Mouse (Mus musculus) large intestine, adult 2 months (tissue): ENCODE results near the gene Stk32c. TPM values are rescaled to one million over a fixed set of nuclear protein-coding genes. Genes with fewer than 3 reads are reported as not detected.

Experiments
- DNase-seq: peaks from one replicate; pipeline ENCODE4 v3.0.0-alpha.2; 2012; ENCODE audit warnings: low read depth, low spot score
- WGBS: fragments of 180-500 bp; shearing (Covaris S2); methylation state at CpG from one replicate; pipeline ENCODE4 v1.1.7; 2018; 5-methylcytosine and 5-hydroxymethylcytosine counted together
- polyA plus RNA-seq: library from polyadenylated mRNA; depleted of rRNA; stranded (reverse); fragments of >200 nt; gene quantifications from 2 replicates; pipeline ENCODE4 v1.2.3, GENCODE M21; 2012

The Stk32c gene
- polyA plus RNA-seq, 1 experiment = 2.7 TPM

DNA sequence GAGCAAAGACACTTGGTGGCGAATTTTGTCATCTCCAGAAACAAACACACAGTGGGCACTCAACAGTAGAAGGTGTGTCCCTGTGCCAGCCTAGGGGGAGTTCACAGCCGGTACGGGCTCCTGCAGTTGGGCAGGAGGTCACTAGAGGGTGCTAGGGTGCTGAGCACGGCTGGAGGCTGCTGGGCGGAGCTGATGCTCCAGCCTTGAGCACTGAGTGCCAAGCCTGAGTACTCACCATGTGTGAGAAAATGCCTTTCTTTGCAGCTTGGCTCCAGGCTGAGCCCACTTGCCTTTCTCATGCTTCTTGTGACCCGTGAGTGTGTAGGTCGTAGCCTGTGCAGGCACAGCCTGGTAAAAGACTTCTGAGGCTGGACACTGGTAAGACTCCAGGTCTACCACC is 20.6 kb upstream of the Stk32c start:
- DNase-seq = no peak
- WGBS = 2% methylated on average over 7 of the region's 7 CpGs

DNA sequence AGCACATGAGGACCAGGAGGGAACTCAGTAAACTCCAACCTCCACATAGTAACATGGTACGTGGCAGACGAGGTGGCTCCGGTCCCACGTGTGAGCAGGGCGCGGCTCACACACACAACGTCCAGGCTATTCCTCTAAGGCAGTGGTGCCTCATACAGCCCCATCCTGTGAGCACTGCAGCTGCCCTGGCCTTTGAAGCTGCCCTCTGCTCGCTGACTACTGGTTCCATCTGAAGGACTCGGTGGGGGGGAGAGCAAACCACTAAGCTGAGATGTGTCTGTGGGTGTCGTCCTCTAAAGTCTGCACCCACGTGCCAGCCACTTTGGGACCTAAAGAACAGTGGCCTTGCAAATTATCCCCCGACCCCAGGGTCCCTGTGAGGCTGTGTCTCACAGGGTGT is 17.1 kb upstream of the Stk32c start:
- DNase-seq = no peak
- 55% methylated on average over 12 of the region's 12 CpGs for WGBS

DNA sequence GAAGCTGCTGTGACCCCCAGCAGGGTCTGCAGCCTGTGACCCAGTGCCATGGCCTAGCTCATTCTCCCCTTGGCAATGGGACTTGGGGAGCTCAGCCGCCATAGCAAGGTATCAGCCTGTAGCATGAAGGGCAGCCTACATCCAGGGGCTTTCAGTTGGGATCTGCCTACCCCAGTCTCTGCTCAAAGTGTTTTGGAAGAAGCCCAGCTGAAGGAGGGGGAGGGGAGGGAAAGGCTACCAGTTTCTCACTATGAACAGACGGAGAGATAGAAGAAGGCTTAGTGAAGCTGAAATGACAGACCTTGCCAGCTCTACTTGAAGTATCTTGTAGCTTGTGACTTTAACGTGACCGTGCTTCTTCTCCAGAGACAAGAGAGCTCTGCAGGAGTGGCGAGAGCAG is 16.7 kb upstream of the Stk32c start:
- WGBS = 77% methylated on average over 5 of the region's 5 CpGs
- no peak for DNase-seq

DNA sequence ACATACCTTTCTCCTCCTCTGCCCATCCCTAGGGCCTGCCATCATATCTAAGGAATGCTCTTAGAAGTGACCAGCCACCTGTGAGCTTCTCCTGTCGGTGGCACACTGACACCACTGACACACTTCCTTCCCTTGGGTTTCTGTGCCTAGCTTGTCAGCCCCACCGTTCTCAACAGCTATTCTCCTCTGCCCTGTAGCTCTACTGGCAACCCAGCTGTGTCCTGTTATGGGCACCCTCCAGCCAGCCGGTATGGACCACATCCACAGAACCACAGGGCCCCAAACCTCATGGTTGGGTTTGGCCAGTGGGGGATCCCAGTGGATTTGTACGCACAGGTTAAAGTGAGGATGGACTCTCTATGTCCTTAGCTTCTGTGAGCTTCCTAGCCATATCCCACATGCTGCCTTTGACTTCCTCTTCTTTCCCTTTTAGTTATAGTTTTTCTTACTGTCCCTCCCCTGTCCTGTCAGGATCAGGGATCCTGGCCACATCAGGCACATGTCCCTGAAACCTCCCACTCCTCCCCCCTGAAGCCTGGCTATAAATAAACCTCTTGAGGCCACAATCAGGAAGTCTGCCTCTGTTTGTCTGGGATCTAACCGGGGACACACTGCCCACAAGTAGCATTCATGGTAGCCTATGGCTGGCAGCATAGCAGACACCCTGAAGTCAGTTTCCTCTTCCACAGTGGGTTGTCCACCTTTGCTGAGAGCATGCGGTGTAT is 15.5 kb upstream of the Stk32c start:
- DNase-seq = no peak
- 58% methylated on average over 6 of the region's 6 CpGs for WGBS

DNA sequence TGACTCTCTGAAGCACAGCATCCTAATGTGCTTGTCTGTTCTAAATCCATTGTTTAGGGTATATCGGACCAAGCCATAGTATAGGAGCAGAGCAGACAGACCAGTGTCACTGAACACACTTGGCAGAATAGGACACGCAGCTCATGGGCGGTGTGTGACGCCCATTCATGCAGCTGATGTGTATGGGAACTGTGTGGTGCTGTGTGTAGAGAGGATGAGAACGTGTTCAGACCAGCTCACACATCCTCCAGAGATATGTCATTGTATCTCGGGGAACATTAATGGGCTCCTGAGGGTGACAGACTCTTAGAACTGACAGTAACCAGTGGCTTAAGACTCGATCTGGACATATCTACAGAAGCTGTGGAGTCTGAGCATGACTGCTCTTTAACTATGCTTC is 13.3 kb upstream of the Stk32c start:
- no peak for DNase-seq
- WGBS = 80% methylated on average over 7 of the region's 7 CpGs

DNA sequence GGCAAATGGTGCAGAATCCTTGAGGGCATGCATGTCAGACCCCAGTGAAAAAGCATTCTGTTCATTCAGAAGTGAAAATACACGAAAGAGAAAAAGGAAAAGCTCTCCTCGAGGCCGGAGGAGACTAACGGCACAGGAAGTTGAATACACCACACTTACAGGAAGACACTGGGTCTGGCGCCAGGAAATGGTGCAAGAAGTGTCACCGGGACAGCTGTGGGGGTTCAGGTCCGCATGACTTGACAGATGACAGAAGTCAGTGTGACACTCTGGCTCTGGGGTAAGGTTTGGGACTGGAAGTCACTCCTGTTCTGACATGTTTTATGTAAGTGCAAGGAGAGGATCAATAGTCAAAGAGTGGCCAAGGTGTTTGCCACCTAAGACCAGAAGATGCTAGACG is 11.6 kb upstream of the Stk32c start:
- DNase-seq = no peak
- 51% methylated on average over 8 of the region's 8 CpGs for WGBS

DNA sequence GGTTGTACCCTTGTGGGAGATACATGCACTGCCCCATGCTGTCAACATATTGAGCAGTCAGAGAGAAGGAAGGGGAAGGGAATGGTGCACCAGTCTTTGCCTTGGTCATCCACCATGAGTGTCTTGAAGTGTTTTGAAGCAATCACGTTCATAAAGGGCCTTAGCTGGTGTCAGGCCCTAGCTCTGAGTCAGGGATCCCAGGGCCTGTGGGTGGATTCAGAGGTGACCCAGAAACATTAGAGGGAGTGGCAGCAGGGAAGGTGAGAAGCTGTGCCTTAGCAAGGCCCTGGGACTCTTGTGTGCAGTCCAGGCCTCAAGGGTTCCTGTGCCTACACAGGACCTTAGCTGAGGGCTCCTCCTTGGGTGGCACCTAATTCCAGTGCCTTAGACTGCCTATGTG is 11.0 kb upstream of the Stk32c start:
- 71% methylated on average over 1 of the region's 1 CpGs for WGBS
- no peak for DNase-seq

DNA sequence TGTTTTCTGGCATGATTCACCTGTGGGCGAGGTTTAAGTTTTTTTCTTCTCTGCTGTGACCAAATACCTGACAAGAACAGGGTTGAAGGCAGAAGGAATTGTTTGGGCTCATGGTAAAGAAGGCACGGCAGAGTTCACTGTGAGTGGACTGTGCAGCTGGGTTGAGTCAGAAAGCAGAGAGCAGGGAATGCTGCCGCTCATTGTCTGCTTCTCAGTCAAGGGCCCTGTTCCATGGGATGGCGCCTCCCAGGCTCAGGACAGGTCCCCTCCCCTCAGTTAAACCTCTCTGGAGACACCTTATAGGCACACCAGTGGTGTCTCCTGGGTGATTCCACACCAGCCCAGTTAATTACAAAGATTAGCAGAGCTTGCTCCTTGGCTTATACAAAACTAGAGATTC is 9.2 kb upstream of the Stk32c start:
- WGBS = 81% methylated on average over 4 of the region's 4 CpGs
- no peak for DNase-seq

DNA sequence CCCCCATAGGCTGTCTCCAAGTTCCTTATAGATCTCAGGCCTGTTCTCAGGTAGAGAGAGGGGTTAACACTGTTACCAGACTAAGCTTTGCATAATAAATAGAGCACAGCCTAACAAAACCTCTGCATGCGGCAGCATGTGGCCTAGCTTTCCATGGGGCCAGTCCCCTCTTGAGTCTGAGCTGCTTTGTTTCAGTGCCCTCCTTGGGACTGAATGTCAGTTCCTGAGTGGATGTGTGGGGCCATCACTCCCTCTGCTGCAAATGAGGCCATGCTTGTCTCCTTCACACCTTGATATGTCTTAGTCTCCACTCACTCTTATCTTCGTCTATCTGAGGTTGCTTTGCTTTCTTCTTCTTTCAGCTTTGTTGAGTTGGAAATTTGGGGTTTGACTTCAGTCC is 8.7 kb upstream of the Stk32c start:
- WGBS = 92% methylated on average over 2 of the region's 2 CpGs

DNA sequence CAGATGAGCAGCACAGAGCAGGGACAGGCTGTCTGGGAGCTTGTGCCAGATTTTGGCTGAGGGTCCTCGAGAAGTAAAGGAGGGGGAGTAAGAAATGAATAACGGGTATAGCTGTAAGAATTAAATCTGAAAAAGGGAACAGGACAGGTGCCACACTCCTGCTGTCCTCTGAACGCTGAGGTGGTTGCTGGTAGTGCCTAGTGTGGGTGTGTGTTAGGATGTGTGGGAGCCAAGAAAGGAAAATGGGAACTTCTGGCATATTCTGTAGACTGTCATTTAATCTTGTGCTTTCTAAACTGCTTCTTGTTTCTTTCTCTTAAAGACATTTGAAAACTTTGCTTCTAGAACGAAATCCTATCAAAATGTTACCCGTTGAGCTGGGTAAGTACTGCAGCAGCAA is 8.0 kb upstream of the Stk32c start:
- WGBS = 70% methylated on average over 5 of the region's 5 CpGs
- DNase-seq = no peak

More for the DNA sequence above, 8.7 kb upstream of the Stk32c start:
- DNase-seq = no peak

DNA sequence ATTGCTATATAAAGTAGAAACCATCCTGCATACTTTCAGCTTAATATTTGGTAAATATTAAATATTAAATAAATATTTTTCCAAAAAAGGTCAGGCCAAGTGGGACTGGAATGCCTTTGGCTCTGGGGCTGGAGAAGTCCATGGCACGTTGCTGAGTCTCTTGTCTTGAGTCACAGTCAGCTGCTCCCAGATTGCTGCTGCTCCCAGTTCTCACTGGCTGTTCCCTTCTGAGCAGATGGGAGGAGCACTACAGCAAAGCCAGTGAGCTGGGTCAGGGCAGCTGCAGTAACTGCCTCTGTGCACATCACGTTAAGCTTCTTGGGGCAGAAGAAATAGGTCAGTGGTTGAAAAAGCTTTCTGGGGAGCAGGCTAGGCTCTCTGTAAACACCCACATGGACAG is 7.2 kb upstream of the Stk32c start:
- WGBS = 21% methylated on average over 2 of the region's 2 CpGs
- no peak for DNase-seq

DNA sequence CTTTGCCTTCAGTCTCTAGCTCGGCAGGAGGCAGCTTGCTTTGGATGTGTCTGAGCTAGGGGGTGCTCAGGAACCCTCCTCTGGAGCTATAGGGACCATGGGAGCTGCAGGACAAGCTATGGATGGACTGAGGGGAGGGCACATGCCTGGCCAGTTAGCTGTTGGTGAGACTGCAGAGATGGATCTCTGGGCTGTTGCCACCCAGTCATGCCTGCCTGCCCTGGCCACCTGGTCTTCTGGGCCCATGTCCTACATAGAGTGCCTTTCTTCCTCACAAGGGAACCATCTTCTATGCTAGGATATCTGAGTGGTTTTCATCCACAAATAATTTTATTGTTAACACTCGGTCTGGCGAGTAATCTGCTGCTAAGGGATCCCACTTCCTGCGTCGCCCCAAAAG is 6.4 kb upstream of the Stk32c start:
- 72% methylated on average over 5 of the region's 5 CpGs for WGBS
- no peak for DNase-seq

DNA sequence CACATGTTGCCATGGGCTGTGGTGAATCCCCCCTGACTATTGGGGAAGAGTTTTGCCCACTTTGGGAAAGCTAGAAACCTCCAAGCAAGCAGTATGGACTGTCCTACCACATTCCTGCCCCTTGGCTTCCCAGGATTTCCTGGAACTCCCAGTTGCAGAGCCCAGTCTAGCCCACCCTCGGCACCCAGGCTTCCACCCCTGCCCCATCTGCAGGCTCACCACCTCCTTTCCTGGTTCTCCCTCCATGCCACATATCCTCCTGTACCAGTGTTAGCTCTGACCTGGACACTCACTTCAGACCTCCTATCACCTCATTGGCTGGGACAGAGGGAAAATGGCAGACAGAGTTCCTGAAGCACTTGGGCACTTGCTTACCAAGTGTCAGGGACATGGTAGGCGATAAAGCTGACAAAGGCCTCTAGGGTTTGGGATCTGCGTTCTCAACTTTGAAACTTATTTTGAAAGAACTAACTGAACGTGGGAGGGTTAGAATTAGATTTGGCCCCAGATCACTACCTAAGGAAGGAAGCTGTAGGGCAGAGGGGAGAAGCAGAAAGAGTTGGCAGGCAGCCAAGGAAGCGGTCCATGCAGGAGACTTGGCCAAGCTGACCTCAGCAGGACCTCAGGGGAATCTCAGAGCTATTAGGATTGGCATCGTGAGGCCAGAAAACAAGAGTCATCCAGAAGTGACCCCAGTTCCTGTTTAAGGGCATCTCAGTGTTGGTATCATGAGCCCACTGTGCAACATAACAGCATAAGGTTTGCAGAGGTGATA is 5.7 kb upstream of the Stk32c start:
- DNase-seq = no peak
- 48% methylated on average over 6 of the region's 6 CpGs for WGBS

DNA sequence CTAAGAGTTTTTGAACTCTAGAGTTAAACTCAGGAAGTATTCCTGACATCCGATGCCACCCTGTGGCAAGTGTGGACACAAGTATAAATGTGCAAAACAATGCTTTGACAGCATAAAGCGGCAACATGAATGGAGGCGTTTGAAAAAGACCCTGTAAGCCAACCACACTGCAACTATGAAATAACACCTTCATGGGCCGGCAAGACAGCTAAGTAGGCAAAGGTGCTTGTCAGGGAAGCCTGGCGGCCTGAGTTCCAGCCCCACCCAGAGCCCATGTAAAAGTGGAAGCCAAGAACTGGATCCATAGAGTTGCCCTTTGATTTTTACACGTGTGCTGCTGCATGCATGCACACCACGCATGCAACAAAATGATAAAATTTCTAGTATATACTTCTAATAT is 3.9 kb upstream of the Stk32c start:
- DNase-seq = no peak
- WGBS = 78% methylated on average over 7 of the region's 7 CpGs

DNA sequence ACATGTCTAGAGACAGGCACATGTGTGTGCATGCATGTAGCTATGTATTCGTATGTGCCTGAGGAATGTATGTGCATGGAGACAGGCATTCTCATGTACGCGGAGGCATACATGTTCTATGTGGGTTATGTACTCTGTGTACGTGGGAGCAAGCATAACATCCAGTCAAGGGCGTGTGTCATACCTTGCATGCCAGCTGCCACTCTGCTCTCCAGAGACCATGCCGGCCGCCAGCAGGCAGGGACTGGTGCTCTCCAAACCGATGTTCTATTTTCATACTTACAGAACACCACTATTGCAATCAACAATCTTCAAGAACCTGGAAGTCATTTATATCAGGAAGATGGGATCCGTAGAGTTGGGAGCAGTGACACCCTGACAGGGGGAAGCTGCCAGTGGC is 3.4 kb upstream of the Stk32c start:
- DNase-seq = no peak
- WGBS = 87% methylated on average over 9 of the region's 9 CpGs

DNA sequence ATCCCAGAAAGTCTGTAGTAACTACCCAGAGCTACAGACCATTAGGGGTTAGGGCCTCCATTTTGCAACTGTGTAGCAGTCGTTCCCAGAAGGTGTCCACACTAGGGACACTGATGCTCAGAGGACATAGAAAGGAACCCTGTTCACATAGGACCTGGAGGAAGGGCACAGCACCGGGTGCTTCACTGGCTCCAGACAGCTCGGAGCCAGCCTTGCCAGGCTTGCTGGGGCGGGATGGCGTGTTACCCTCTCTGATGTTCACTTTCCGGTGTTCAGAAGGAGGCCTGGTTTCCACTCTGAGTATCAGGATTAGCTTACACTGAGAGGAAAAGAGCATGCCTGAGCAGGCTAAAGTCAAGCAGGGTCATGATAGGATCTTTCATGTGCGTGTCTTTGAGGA is 2.8 kb upstream of the Stk32c start:
- WGBS = 88% methylated on average over 7 of the region's 7 CpGs

DNA sequence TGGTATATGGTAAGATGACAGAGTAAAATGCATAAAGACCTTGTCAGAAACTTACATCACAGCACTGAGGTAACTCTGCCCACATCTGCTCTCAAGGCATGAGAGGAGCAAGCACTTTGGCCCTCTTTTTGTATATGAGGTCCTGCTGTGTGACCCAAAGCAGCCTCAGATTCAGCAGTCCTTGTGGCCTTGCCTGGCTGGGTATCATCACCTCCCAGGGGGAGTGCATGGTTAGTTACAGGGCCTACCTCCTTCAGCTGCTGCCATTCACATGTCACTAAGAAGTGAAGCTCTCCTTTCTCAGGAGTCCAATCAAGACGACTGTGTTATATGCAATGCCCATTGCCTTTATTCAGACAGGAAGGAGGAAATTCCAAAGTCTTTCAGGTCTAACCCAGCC is 2.4 kb upstream of the Stk32c start:
- 67% methylated on average over 1 of the region's 1 CpGs for WGBS

More for the DNA sequence above, 2.8 kb upstream of the Stk32c start:
- no peak for DNase-seq

DNA sequence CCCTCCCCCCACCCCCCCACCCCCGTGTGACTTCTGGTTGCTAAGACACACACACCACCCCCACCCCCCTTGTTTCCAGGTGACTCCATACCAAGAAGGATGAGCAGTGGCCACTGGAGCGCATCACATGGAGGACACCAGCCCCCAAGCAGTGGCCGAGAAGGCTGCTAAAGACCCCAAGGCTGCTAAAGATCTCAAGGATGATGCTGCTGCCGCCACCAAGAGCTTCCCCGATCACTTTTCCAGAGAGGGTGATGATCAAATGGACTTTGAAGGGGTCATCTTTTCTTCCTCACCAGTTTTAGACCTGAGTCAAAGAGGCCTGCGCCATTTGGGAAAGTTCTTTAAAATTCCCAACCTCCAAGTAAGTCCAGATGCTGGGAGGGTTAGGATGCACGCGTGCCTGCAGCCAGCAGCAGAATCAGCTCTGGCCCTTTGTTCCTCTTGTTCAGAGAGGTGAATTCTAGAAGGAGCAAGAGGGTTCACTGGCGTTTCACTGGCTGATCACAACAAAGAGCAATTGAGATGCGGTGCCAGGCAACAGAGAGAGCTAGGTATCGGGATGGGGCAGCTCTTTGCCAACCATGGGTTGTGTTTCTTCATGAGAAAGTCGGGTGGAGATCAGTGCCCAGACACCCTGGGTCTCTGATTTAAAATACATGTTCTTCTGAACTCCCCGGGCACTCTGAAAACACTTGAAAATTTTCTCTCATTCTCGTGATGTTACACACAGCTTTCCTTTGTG is 1.7 kb upstream of the Stk32c start:
- DNase-seq = no peak
- 82% methylated on average over 14 of the region's 14 CpGs for WGBS

More for the DNA sequence above, 2.4 kb upstream of the Stk32c start:
- DNase-seq = no peak

DNA sequence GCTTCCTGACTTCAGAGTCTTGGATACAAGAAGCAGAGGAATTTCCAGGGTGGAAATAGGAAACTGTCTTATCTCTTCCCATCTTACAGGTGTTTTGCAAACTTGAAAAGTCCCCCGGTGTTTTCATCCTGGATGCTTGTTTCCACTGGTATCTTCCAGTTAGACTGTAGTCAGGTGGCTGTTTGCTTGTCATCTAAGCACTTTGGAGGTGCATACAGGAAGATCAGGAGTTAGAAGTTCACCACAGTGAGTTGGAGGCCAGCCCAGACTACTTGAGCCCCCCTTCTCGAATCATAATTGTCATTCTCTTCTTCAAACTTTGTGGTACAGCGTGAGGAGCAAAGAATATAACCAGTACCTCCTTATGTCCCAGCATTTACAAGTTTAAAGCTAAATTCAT is 1.1 kb upstream of the Stk32c start:
- 77% methylated on average over 3 of the region's 3 CpGs for WGBS
- no peak for DNase-seq

DNA sequence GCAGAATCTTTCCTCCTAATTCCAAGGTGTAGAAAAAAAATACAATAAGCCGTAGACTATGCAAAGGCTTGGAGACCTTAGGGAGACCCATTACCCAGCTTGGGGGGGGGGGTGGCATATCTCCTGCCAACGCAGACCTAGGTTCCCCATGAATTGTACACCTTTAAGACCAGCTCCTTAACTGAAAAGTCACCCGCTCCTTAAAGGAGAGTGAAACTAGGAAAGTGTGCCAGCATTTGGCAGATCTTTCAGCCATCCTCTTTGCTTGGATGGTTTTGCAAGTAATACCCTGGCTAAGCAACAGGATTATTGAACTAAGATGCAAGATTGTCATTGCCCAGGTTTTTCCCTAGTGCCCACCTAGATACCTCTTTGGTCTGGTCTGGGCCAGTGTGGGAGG is 644 bp upstream of the Stk32c start:
- 57% methylated on average over 3 of the region's 3 CpGs for WGBS
- no peak for DNase-seq

DNA sequence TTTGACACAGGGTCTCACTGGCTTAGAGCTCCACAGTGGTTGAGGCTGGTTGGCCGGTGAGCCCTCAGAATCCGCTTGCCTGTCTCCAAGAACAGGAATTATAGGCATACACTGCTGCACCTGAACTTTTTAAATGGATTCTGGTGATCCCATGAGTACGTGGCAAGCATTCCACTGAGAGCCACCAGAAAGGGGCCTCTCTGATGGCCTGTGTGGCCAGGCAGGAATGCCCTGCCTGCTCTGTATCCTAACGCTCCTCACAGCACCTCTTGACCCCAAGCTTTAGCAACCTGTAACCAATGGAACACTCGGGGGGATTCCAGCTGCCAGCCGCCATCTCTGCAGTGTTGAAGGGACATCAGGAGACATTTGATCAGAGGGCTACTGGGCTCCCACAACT is 1.3 kb downstream of the Stk32c start:
- 98% methylated on average over 6 of the region's 6 CpGs for WGBS
- no peak for DNase-seq
